Mouse (Mus musculus): ENCODE results near the gene Dek.

Dek gene

GRCm38 (mm10) chr13:47111185-47111584, 5.2 kb upstream of the Dek start:
- no peak for DNase-seq (ENCODE audit: low spot score in 2 of 2)

GRCm38 (mm10) chr13:47109239-47109638, 3.2 kb upstream of the Dek start:
- peak; percentile 60 to 69 for DNase-seq (ENCODE audit: low spot score in 2 of 2)

GRCm38 (mm10) chr13:47106580-47106888, 533 bp upstream of the Dek start:
- no peak for DNase-seq (ENCODE audit: low spot score in 2 of 2)

- DNase-seq (ENCODE audit: low spot score in 2 of 2) = peak in 1 of 2 experiments; percentile 65
Observed at GRCm38 (mm10) chr13:47104856-47105541, 1.0 kb downstream of the Dek start.

- no peak for DNase-seq (ENCODE audit: low spot score in 2 of 2)
Observed at GRCm38 (mm10) chr13:47104146-47104545, 1.9 kb downstream of the Dek start.

- DNase-seq (ENCODE audit: low spot score in 2 of 2) = no peak
Observed at GRCm38 (mm10) chr13:47100587-47100986, 5.4 kb downstream of the Dek start.

- no peak for DNase-seq (ENCODE audit: low spot score in 2 of 2)
Observed at GRCm38 (mm10) chr13:47099265-47099664, 6.7 kb downstream of the Dek start.

GRCm38 (mm10) chr13:47096591-47096990, 9.4 kb downstream of the Dek start:
- no peak for DNase-seq (ENCODE audit: low spot score in 2 of 2)

GRCm38 (mm10) chr13:47093791-47094190, 12.2 kb downstream of the Dek start:
- no peak for DNase-seq (ENCODE audit: low spot score in 2 of 2)

GRCm38 (mm10) chr13:47089271-47089670, 16.7 kb downstream of the Dek start:
- DNase-seq (ENCODE audit: low spot score in 2 of 2) = no peak

GRCm38 (mm10) chr13:47088433-47088832, 17.6 kb downstream of the Dek start:
- DNase-seq (ENCODE audit: low spot score in 2 of 2) = no peak

GRCm38 (mm10) chr13:47080905-47081505, 25.0 kb downstream of the Dek start:
- DNase-seq (ENCODE audit: low spot score in 2 of 2) = no peak

GRCm38 (mm10) chr13:47078799-47079198, 27.2 kb downstream of the Dek start:
- DNase-seq (ENCODE audit: low spot score in 2 of 2) = no peak

- no peak for DNase-seq (ENCODE audit: low spot score in 2 of 2)
Observed at GRCm38 (mm10) chr13:47077367-47077766, 28.6 kb downstream of the Dek start.

GRCm38 (mm10) chr13:47076156-47076555, 29.8 kb downstream of the Dek start:
- DNase-seq (ENCODE audit: low spot score in 2 of 2) = peak in 1 of 2 experiments; percentile 6

- peak in 1 of 2 experiments; percentile 46 for DNase-seq (ENCODE audit: low spot score in 2 of 2)
Observed at GRCm38 (mm10) chr13:47072484-47072883, 33.5 kb downstream of the Dek start.

GRCm38 (mm10) chr13:47071871-47072270, 34.1 kb downstream of the Dek start:
- peak in 1 of 2 experiments; percentile 50 for DNase-seq (ENCODE audit: low spot score in 2 of 2)

GRCm38 (mm10) chr13:47070329-47071080, 35.5 kb downstream of the Dek start:
- DNase-seq (ENCODE audit: low spot score in 2 of 2) = no peak

- no peak for DNase-seq (ENCODE audit: low spot score in 2 of 2)
Observed at GRCm38 (mm10) chr13:47067001-47067400, 39.0 kb downstream of the Dek start.

GRCm38 (mm10) chr13:47066516-47066915, 39.5 kb downstream of the Dek start:
- no peak for DNase-seq (ENCODE audit: low spot score in 2 of 2)

GRCm38 (mm10) chr13:47063985-47064760, 41.8 kb downstream of the Dek start:
- no peak for DNase-seq (ENCODE audit: low spot score in 2 of 2)

GRCm38 (mm10) chr13:47062756-47063155, 43.2 kb downstream of the Dek start:
- no peak for DNase-seq (ENCODE audit: low spot score in 2 of 2)
